Mouse (Mus musculus) heart, embryonic 14.5 days (tissue): ENCODE data around the gene Klf2. TPM values are rescaled to one million over a fixed set of nuclear protein-coding genes. Genes with fewer than 3 reads are reported as not detected.

ENCODE experiments used
- ATAC-seq: fragments of 200-750 bp; cut with Nextera tagmentation; 2 replicates; pipeline ENCODE4 v1.8.0; 2017; ENCODE audit warnings: low read depth, moderate TSS enrichment; ENCODE audit not compliant: insufficient number of reproducible peaks, insufficient read depth, low FRiP score
- H3K27ac ChIP-seq, 2 experiments: fragments of 200-500 bp in 1 of 2; fragments of 300-500 bp in 1 of 2; sonication (generic) in 1 of 2; replicated peaks in 1 of 2; 2 replicates each; pipeline ENCODE4 v1.5.1; 2012 to 2014; ENCODE audit warnings: low read depth in 2 of 2, low read length in 2 of 2, control low read depth in 1 of 2, mild to moderate bottlenecking in 1 of 2, mixed read lengths in 1 of 2; ENCODE audit not compliant: control insufficient read depth in 1 of 2, insufficient read depth in 1 of 2
- H3K27me3 ChIP-seq: fragments of 300-500 bp; sonication (generic); 2 replicates; pipeline ENCODE4 v1.6.1; 2014; ENCODE audit warnings: mild to moderate bottlenecking, low read length, control low read depth; ENCODE audit not compliant: control insufficient read depth, insufficient read depth
- H3K36me3 ChIP-seq: fragments of 300-500 bp; sonication (generic); 2 replicates; pipeline ENCODE4 v1.6.1; 2014; ENCODE audit warnings: mild to moderate bottlenecking, control low read depth, low read length, mixed read lengths; ENCODE audit not compliant: control insufficient read depth, insufficient read depth
- H3K4me1 ChIP-seq, 2 experiments: fragments of 200-500 bp in 1 of 2; fragments of 300-500 bp in 1 of 2; sonication (generic) in 1 of 2; 2 replicates each; pipeline ENCODE4 v1.6.1; 2012 to 2014; ENCODE audit warnings: low read length in 2 of 2, control low read depth in 1 of 2, mixed read lengths in 1 of 2; ENCODE audit not compliant: control insufficient read depth in 2 of 2, insufficient read depth in 2 of 2
- H3K4me2 ChIP-seq: fragments of 300-500 bp; sonication (generic); 2 replicates; pipeline ENCODE4 v1.6.1; 2014; ENCODE audit warnings: mild to moderate bottlenecking, low read length
- H3K4me3 ChIP-seq, 2 experiments: fragments of 200-500 bp in 1 of 2; fragments of 300-500 bp in 1 of 2; sonication (generic) in 1 of 2; 2 replicates each; pipeline ENCODE4 v1.5.1; 2012 to 2014; ENCODE audit warnings: low read length in 2 of 2, mild to moderate bottlenecking in 2 of 2, control low read depth in 1 of 2, low read depth in 1 of 2, moderate library complexity in 1 of 2; ENCODE audit not compliant: control insufficient read depth in 1 of 2, insufficient read depth in 1 of 2
- H3K9ac ChIP-seq: fragments of 300-500 bp; sonication (generic); 2 replicates; pipeline ENCODE4 v1.6.1; 2014; ENCODE audit warnings: mild to moderate bottlenecking, low read length
- H3K9me3 ChIP-seq: fragments of 300-500 bp; sonication (generic); 2 replicates; pipeline ENCODE4 v1.6.1; 2016; ENCODE audit warnings: low read length, control low read depth; ENCODE audit not compliant: control insufficient read depth
- WGBS: fragments of 180-500 bp; shearing (Covaris S2); extraction: QIAGEN DNeasy Blood & Tissue Kit; methylation state at CpG from one replicate; pipeline ENCODE4 v1.1.7; 2014; 5-methylcytosine and 5-hydroxymethylcytosine counted together
- polyA plus RNA-seq: library from polyadenylated mRNA; unstranded; fragments of >200 nt; fragmentation: Nextera tagmentation; extraction: Ambion mirVana; gene quantifications from 2 replicates; pipeline ENCODE4 v1.2.1, GENCODE M21; 2014

The Klf2 gene
- polyA plus RNA-seq, 1 experiment from 2014 or later = 24.1 TPM

GRCm38 (mm10) chr8:72336273-72336672 is 17.4 kb downstream of the Klf2 start:
- WGBS = 74% methylated on average over 2 of the region's 2 CpGs
- peaks cover 3% of the 10 kb centered on the region in 2 experiments; a peak in 3 of 4 replicates for H3K4me1 ChIP-seq
- H3K27ac ChIP-seq = no peak overlapping the region
- H3K9me3 ChIP-seq = no peaks in the 10 kb centered on the region
- no peak overlapping the region for H3K4me2 ChIP-seq
- H3K4me3 ChIP-seq = no peak overlapping the region
- peaks cover 56% of the 10 kb centered on the region for H3K36me3 ChIP-seq
- H3K9ac ChIP-seq = no peak overlapping the region
- H3K27me3 ChIP-seq = no peaks in the 10 kb centered on the region
- ATAC-seq = no peak

DNA sequence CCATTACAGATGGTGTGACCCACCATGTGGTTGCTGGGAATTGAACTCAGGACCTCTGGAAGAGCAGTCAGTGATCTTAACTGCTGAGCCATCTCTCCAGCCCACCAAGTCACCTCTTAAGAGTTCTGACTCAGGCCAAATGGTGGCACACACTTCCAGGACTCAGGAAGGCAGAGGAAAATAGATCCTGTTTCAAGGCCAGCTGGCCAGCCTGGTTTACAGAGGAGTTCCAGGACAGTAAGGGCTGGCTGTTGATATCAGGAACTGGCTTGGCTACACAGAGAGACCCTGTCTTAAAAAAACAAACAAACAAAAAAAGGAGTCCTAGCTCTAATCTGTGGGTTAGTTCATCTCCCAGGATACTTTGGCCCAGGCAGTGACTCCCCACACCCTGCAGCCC is 18.2 kb downstream of the Klf2 start:
- H3K4me2 ChIP-seq = no peak overlapping the region
- H3K9me3 ChIP-seq = no peaks in the 10 kb centered on the region
- no peak for ATAC-seq
- H3K36me3 ChIP-seq = peaks cover 63% of the 10 kb centered on the region
- no peak overlapping the region for H3K4me3 ChIP-seq
- no peaks in the 10 kb centered on the region for H3K27me3 ChIP-seq
- H3K4me1 ChIP-seq = no peaks in the 10 kb centered on the region
- H3K27ac ChIP-seq = no peak overlapping the region
- no peak overlapping the region for H3K9ac ChIP-seq

DNA sequence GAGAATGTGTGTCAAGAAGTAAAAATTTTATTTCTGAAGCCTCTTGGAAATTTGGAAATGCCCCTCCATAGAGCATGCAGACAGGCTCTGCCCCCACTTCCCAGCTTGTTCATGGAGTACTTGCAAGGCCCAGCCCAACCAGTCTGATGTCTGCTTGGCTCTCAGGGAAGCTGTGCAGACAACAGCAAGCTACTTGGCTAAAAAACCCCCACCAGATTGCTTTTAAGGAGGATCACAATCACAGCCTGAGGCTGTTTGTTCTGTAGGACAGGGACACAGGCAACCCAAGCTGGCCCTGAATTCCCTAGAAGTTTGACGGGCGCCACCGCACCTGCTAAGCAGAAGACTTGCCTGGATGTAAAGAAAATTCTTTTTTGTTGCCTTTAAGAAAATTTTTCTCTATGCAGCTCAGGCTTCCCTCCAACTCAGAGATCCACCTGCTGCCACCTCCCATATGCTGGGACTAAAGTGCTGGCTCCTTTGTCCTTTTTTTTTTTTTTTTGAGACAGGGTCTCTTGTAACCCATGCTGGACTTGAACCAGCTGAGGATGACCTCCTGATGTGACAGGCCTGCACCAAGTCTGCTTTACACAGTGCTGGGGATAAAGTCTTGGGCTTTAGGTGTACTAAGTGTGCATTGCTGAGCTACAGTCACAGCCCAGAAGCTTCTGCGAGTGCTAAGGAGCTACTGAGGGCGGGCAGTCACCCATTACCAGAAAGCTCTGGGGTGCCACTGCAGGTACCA is 23.9 kb downstream of the Klf2 start:
- H3K27ac ChIP-seq = no peak overlapping the region
- no peak overlapping the region for H3K4me3 ChIP-seq
- H3K9me3 ChIP-seq = no peaks in the 10 kb centered on the region
- H3K4me1 ChIP-seq = no peaks in the 10 kb centered on the region
- no peak overlapping the region for H3K9ac ChIP-seq
- H3K36me3 ChIP-seq = peaks cover 89% of the 10 kb centered on the region
- H3K4me2 ChIP-seq = no peak overlapping the region
- ATAC-seq = no peak
- no peaks in the 10 kb centered on the region for H3K27me3 ChIP-seq
- 89% methylated on average over 5 of the region's 5 CpGs for WGBS

DNA sequence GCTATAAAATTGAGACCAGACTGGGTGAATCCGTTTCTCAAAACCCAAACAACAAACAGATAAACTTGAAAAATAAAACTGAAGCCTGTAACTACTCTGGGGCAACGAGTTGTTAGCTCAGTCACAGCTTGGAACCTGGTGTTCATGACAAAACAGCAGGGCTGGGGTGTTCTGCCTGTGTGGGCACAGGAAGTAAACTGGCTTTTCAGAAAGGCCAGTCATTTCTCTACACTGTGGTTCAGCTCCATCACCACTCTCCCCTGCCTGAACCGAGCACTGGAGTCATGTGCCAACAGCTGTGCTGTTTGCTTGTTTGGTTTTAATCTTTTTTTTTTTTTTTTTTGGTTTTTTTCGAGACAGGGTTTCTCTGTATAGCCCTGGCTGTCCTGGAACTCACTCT is 24.9 kb downstream of the Klf2 start:
- H3K9ac ChIP-seq = no peak overlapping the region
- no peaks in the 10 kb centered on the region for H3K27me3 ChIP-seq
- peaks cover 89% of the 10 kb centered on the region for H3K36me3 ChIP-seq
- no peaks in the 10 kb centered on the region for H3K9me3 ChIP-seq
- H3K4me1 ChIP-seq = no peaks in the 10 kb centered on the region; a peak in 1 of 4 replicates
- no peak overlapping the region for H3K4me2 ChIP-seq
- no peak overlapping the region for H3K27ac ChIP-seq
- no peak overlapping the region for H3K4me3 ChIP-seq
- ATAC-seq = no peak
- WGBS = 82% methylated on average over 4 of the region's 4 CpGs

DNA sequence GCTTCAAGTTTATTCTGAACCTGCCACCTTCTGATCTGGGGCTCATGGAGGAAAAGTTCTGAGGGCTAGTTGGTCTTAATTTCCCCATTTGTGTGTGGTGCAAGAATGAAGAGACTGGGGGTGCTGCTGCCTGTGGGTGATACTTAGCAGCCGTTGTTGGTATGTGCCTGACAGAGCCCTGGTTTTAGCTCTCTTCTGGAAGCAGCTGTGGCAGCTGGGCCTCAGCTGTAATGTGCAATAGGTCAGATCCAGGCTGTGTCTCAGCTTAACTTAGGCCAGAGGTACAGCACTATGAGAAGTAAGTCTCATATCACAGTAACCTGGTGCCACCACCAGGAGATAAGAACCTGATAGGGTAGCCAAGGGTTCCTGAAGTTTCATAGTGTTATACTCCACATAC is 28.7 kb downstream of the Klf2 start:
- ATAC-seq = no peak
- H3K4me1 ChIP-seq = peaks cover 2% of the 10 kb centered on the region in 2 experiments
- H3K27ac ChIP-seq = no peak overlapping the region
- no peak overlapping the region for H3K9ac ChIP-seq
- H3K4me2 ChIP-seq = no peak overlapping the region
- H3K27me3 ChIP-seq = no peaks in the 10 kb centered on the region
- WGBS = 69% methylated on average over 1 of the region's 1 CpGs
- H3K9me3 ChIP-seq = no peaks in the 10 kb centered on the region
- no peak overlapping the region for H3K4me3 ChIP-seq
- H3K36me3 ChIP-seq = peaks cover 64% of the 10 kb centered on the region

DNA sequence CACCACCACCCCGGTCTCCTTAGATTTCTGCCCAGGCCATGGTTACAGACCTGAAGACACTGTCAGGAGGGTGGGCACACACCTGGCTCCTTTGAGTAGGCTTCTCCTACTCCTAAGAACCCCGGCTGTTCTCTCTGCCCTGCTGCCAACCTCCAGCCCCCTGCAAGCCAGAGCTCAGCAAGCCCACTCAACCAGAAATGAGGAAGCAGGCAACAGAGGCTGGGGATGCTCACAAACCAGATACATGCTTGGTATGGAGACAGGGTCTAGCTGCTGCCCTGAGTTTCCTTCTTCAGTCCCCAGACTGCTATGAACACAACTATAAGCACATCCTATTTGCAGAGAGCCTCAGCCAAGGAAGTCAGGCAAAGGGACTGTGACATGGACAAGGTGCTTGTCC is 29.3 kb downstream of the Klf2 start:
- no peak overlapping the region for H3K4me3 ChIP-seq
- WGBS = 90% methylated on average over 2 of the region's 2 CpGs
- H3K27me3 ChIP-seq = no peaks in the 10 kb centered on the region
- no peak overlapping the region for H3K9ac ChIP-seq
- H3K27ac ChIP-seq = no peak overlapping the region
- H3K9me3 ChIP-seq = no peaks in the 10 kb centered on the region
- no peak overlapping the region for H3K4me2 ChIP-seq
- ATAC-seq = no peak
- H3K4me1 ChIP-seq = peaks cover 6 to 8% of the 10 kb centered on the region in 2 experiments
- H3K36me3 ChIP-seq = peaks cover 63% of the 10 kb centered on the region

- Histone ChIP-seq H3K27ac (no peak overlapping the region), H3K27me3 (no peaks in the 10 kb centered on the region), H3K9me3 (no peaks in the 10 kb centered on the region), H3K9ac (no peak overlapping the region), H3K4me2 (no peak overlapping the region), H3K4me3 (no peak overlapping the region), H3K36me3 (peaks cover 58% of the 10 kb centered on the region), H3K4me1 (peaks cover 14 to 16% of the 10 kb centered on the region in 2 experiments)
- WGBS = 73% methylated on average over 1 of the region's 1 CpGs
- ATAC-seq = no peak
These were observed 30.1 kb downstream of the Klf2 start for GRCm38 (mm10) chr8:72348956-72349355.

- no peak overlapping the region for H3K4me2 ChIP-seq
- no peak overlapping the region for H3K9ac ChIP-seq
- H3K9me3 ChIP-seq = no peaks in the 10 kb centered on the region
- ATAC-seq = no peak
- no peaks in the 10 kb centered on the region for H3K27me3 ChIP-seq
- H3K4me1 ChIP-seq = peaks cover 18 to 25% of the 10 kb centered on the region in 2 experiments
- peaks cover 55% of the 10 kb centered on the region for H3K36me3 ChIP-seq
- no peak overlapping the region for H3K4me3 ChIP-seq
- H3K27ac ChIP-seq = no peak overlapping the region
- WGBS = 88% methylated on average over 9 of the region's 9 CpGs
These were observed 31.0 kb downstream of the Klf2 start for GRCm38 (mm10) chr8:72349838-72350237.
